Mouse (Mus musculus): ENCODE data around the gene Kctd14.

- no peak for TF ChIP-seq CTCF (IDR thresholded peaks at IDR 0.05; ENCODE audit: extremely low read depth, insufficient read depth, insufficient read length, insufficient replicate concordance)
- no peak for TF ChIP-seq POLR2A (IDR thresholded peaks at IDR 0.05; ENCODE audit: low read depth, low read length)
Measured at GRCm38 (mm10) chr7:97455577-97455976, 4.5 kb downstream of the Kctd14 start.
